Mouse (Mus musculus) forebrain, postnatal 0 days (tissue): ENCODE measurements around the gene Sbf2. TPM values are rescaled to one million over a fixed set of nuclear protein-coding genes. Genes with fewer than 3 reads are reported as not detected.

ENCODE experiments used
- ATAC-seq: fragments of 200-750 bp; cut with Nextera tagmentation; 2 replicates; pipeline ENCODE4 v1.8.0; 2017; ENCODE audit warnings: mild to moderate bottlenecking, moderate library complexity
- DNase-seq: peaks from one replicate; pipeline ENCODE4 v3.0.0-alpha.2; 2015
- H3K27ac ChIP-seq: fragments of 300-500 bp; sonication (generic); 2 replicates; pipeline ENCODE4 v1.5.1; 2014; ENCODE audit warnings: low read depth, mild to moderate bottlenecking, antibody characterized with exemption, low read length, moderate library complexity, mixed read lengths
- H3K27me3 ChIP-seq: fragments of 300-500 bp; sonication (generic); 2 replicates; pipeline ENCODE4 v1.6.1; 2014; ENCODE audit warnings: mild to moderate bottlenecking, low read length, mixed read lengths; ENCODE audit not compliant: insufficient read depth
- H3K36me3 ChIP-seq: fragments of 300-500 bp; sonication (generic); 2 replicates; pipeline ENCODE4 v1.6.1; 2014; ENCODE audit warnings: mild to moderate bottlenecking, moderate library complexity; ENCODE audit not compliant: insufficient read depth
- H3K4me1 ChIP-seq: fragments of 300-500 bp; sonication (generic); 2 replicates; pipeline ENCODE4 v1.6.1; 2014; ENCODE audit warnings: antibody characterized with exemption; ENCODE audit not compliant: insufficient read depth
- H3K4me2 ChIP-seq: fragments of 300-500 bp; sonication (generic); 2 replicates; pipeline ENCODE4 v1.6.1; 2014; ENCODE audit warnings: low read depth, mild to moderate bottlenecking, moderate library complexity
- H3K4me3 ChIP-seq: fragments of 300-500 bp; sonication (generic); 2 replicates; pipeline ENCODE4 v1.5.1; 2014; ENCODE audit warnings: low read depth, low read length, mixed read lengths
- H3K9ac ChIP-seq: fragments of 300-500 bp; sonication (generic); 2 replicates; pipeline ENCODE4 v1.6.1; 2014; ENCODE audit warnings: mild to moderate bottlenecking
- H3K9me3 ChIP-seq: fragments of 300-500 bp; sonication (generic); 2 replicates; pipeline ENCODE4 v1.6.1; 2016; ENCODE audit warnings: low read length
- CTCF ChIP-seq: sonication (generic); IDR thresholded peaks from 2 replicates; pipeline ENCODE4 v1.5.1; 2016; ENCODE audit warnings: antibody characterized with exemption, control low read depth, low read depth
- WGBS: fragments of 180-500 bp; shearing (Covaris S2); extraction: QIAGEN DNeasy Blood & Tissue Kit; methylation state at CpG from one replicate; pipeline ENCODE4 v1.1.7; 2014; 5-methylcytosine and 5-hydroxymethylcytosine counted together
- polyA plus RNA-seq: library from polyadenylated mRNA; unstranded; fragments of >200 nt; fragmentation: Nextera tagmentation; extraction: Ambion mirVana; gene quantifications from 2 replicates; pipeline ENCODE4 v1.2.1, GENCODE M21; 2015
- total RNA-seq: library from RNA; depleted of rRNA; stranded (reverse); fragments of >200 nt; gene quantifications from 2 replicates; pipeline ENCODE4 v1.2.3, GENCODE M21; 2014

Sbf2 gene
- total and polyA plus RNA-seq, 2 experiments from 2014 or later: 43.3 to 88.3 TPM

- Histone ChIP-seq H3K27ac (peak overlapping the region; percentile 22; the same call in 1 of the 2 replicates), H3K4me3 (no peak overlapping the region), H3K9ac (no peak overlapping the region), H3K4me1 (no peaks in the 10 kb centered on the region), H3K27me3 (no peaks in the 10 kb centered on the region), H3K9me3 (no peaks in the 10 kb centered on the region), H3K36me3 (peaks cover 21% of the 10 kb centered on the region), H3K4me2 (no peak overlapping the region)
- 66% methylated on average over 10 of the region's 10 CpGs for WGBS
- DNase-seq (peak; percentile 19), ATAC-seq (peak; percentile 61; the same call in 1 of the 2 replicates)
- no peak for TF ChIP-seq CTCF
These were observed 235.3 kb downstream of the Sbf2 start for GRCm38 (mm10) chr7:110379335-110379914.

- H3K27me3 ChIP-seq: no peaks in the 10 kb centered on the region
- ATAC-seq (no peak), DNase-seq (no peak)
- WGBS: 88% methylated on average over 4 of the region's 4 CpGs
- H3K4me1 ChIP-seq: no peaks in the 10 kb centered on the region
- H3K27ac ChIP-seq: no peak overlapping the region
- no peak overlapping the region for H3K4me3 ChIP-seq
- no peak overlapping the region for H3K4me2 ChIP-seq
- H3K36me3 ChIP-seq: peaks cover 33% of the 10 kb centered on the region
- no peak overlapping the region for H3K9ac ChIP-seq
- no peak for TF ChIP-seq CTCF
- no peaks in the 10 kb centered on the region for H3K9me3 ChIP-seq
These were observed 242.2 kb downstream of the Sbf2 start for GRCm38 (mm10) chr7:110372529-110372928.

GRCm38 (mm10) chr7:110362005-110362404 lies 252.7 kb downstream of the Sbf2 start:
- H3K27ac ChIP-seq: no peak overlapping the region

GRCm38 (mm10) chr7:110361516-110361915 lies 253.2 kb downstream of the Sbf2 start:
- no peak for TF ChIP-seq CTCF
- WGBS: 74% methylated on average over 1 of the region's 1 CpGs
- Histone ChIP-seq H3K4me2 (no peak overlapping the region), H3K9me3 (no peaks in the 10 kb centered on the region), H3K9ac (no peak overlapping the region), H3K4me1 (no peaks in the 10 kb centered on the region), H3K27ac (no peak overlapping the region), H3K27me3 (no peaks in the 10 kb centered on the region), H3K36me3 (peaks cover 35% of the 10 kb centered on the region), H3K4me3 (no peak overlapping the region)
- ATAC-seq: no peak; the same call in 1 of the 2 replicates
- no peak for DNase-seq

More at GRCm38 (mm10) chr7:110362005-110362404, 252.7 kb downstream of the Sbf2 start:
- H3K4me2 ChIP-seq: no peak overlapping the region
- H3K9ac ChIP-seq: no peak overlapping the region
- no peaks in the 10 kb centered on the region for H3K27me3 ChIP-seq
- DNase-seq (no peak), ATAC-seq (no peak)
- TF ChIP-seq CTCF: no peak
- H3K4me3 ChIP-seq: no peak overlapping the region
- H3K36me3 ChIP-seq: peaks cover 37% of the 10 kb centered on the region
- WGBS: 95% methylated on average over 11 of the region's 11 CpGs
- no peaks in the 10 kb centered on the region for H3K4me1 ChIP-seq
- H3K9me3 ChIP-seq: no peaks in the 10 kb centered on the region

- Histone ChIP-seq H3K9ac (no peak overlapping the region), H3K27ac (no peak overlapping the region), H3K36me3 (peaks cover 22% of the 10 kb centered on the region), H3K9me3 (no peaks in the 10 kb centered on the region), H3K27me3 (no peaks in the 10 kb centered on the region), H3K4me1 (no peaks in the 10 kb centered on the region), H3K4me3 (no peak overlapping the region), H3K4me2 (no peak overlapping the region)
- no peak for TF ChIP-seq CTCF
- ATAC-seq (no peak), DNase-seq (no peak)
- 95% methylated on average over 2 of the region's 2 CpGs for WGBS
These were observed 255.3 kb downstream of the Sbf2 start for GRCm38 (mm10) chr7:110359391-110359790.

GRCm38 (mm10) chr7:110353971-110354370 lies 260.8 kb downstream of the Sbf2 start:
- no peak overlapping the region for H3K4me3 ChIP-seq
- no peak overlapping the region for H3K9ac ChIP-seq
- no peak overlapping the region for H3K4me2 ChIP-seq
- TF ChIP-seq CTCF: no peak
- no peak for DNase-seq
- H3K4me1 ChIP-seq: no peaks in the 10 kb centered on the region
- no peaks in the 10 kb centered on the region for H3K9me3 ChIP-seq
- 85% methylated on average over 2 of the region's 2 CpGs for WGBS
- H3K27ac ChIP-seq: no peak overlapping the region
- no peak for ATAC-seq
- no peaks in the 10 kb centered on the region for H3K27me3 ChIP-seq
- H3K36me3 ChIP-seq: peaks cover 8% of the 10 kb centered on the region; the same call in 1 of the 2 replicates

- WGBS: 93% methylated on average over 1 of the region's 1 CpGs
- no peaks in the 10 kb centered on the region for H3K27me3 ChIP-seq
- H3K9me3 ChIP-seq: no peaks in the 10 kb centered on the region
- peaks cover 19% of the 10 kb centered on the region for H3K36me3 ChIP-seq
- H3K27ac ChIP-seq: no peak overlapping the region
- H3K4me1 ChIP-seq: no peaks in the 10 kb centered on the region
- no peak for TF ChIP-seq CTCF
- DNase-seq (no peak), ATAC-seq (no peak)
- H3K4me3 ChIP-seq: no peak overlapping the region
- H3K9ac ChIP-seq: no peak overlapping the region
- no peak overlapping the region for H3K4me2 ChIP-seq
These were observed 267.5 kb downstream of the Sbf2 start for GRCm38 (mm10) chr7:110347250-110347649.
